Mouse (Mus musculus) embryonic fibroblast, embryonic 13.5 days (primary cell): ENCODE results near the gene Mtf1.

ENCODE experiments used
- CTCF ChIP-seq: IDR thresholded peaks from 2 replicates; pipeline ENCODE4 v1.5.1; 2011; ENCODE audit warnings: mild to moderate bottlenecking, control low read depth, low read length, moderate library complexity, borderline replicate concordance; ENCODE audit not compliant: insufficient read depth
- POLR2A ChIP-seq: IDR thresholded peaks from 2 replicates; pipeline ENCODE4 v1.6.1; 2011; ENCODE audit warnings: low read depth, mild to moderate bottlenecking, control low read depth, low read length, moderate library complexity

GRCm38 (mm10) chr4:124824967-124825366 lies 23.1 kb downstream of the Mtf1 start:
- TF ChIP-seq CTCF (no peak), POLR2A (no peak)
